Mouse (Mus musculus): Measurements from ENCODE around the gene Fam19a1.
"Not testable (repeated sequence)": the region's sequence is repeated elsewhere in the genome, so short reads cannot be mapped to it uniquely, and the experiment has no call there.

Gene Fam19a1

DNA sequence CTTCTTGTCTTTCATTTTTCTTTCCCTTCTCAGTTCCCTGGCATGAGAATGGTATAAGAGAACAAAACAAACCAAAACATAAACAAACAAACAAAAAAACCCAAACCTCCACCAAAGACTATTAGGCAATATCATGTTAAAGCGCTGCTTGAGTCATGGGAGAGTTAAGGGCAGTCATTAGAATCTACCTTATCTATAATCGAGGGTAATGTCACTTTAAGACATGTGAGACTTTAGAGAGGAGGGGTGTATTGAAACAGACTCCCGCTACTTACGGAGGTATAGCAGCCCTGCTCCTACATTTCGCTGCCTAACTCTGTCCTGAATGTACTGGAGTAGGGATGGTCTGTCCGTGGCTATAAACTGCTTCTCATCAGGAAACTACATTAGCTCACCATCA lies at the start of gene Fam19a1:
Fam19a1 (plus strand) TSS at position 301 of the 400 bp plus-strand sequence.
- no peak for DNase-seq (ENCODE audit: low read depth, low spot score)

DNA sequence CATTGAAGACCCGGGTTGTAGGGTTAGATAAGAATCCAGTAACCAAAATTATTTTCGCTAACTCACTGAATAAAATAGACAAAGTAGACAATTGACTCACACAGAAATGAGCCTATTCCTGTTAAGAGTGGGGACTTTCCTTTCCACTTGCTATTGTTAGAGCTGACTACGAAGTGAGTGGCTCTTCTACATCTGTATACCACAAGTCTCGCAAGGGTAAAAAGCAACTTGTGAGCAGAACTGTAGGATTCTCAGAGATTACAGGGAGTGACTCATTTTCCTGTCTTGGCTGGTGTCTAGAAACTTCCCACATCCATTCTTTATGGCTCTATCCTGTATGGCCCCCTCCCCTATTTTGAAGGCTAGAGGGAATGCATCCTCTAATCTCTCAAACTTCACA lies 41.9 kb upstream of the Fam19a1 start:
- no peak for DNase-seq (ENCODE audit: low read depth, low spot score)

DNA sequence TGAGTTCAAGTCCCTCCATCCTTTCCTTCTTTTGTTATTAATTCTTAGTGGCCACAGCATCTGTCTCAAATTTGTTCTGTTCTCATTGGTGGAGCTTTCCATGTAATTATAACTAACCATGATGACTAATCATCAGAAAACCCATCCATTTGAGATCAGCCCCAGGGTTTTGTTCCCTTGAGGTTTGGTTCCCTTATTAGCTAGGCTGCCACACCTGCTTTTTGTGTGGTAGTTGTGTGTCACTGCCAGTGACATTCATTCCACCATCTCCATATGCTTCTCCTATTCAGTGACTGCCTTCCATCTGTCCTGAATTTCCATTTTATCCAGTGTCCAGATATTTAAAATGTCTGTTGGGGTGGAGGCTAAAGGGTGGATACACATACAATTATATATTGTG lies 41.4 kb upstream of the Fam19a1 start:
- no peak for DNase-seq (ENCODE audit: low read depth, low spot score)

DNA sequence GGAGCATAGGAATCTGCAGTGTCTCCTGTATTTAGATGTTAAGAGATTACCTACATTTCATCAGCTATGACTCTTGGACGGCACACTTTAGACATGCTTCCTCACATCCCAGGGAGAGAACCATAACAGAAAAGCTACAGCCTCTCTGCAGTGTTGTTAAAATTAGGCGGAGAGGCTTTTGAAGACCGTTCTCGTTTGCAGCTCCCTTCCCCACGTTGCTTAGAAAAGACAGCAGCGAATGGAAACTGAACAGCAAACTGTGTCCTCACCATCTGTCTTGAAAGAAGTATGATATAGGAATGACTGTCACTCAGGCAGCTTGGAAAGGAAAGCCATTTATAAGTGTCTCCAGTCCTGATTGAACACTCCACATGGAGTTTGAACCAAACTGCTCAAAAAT lies 23.0 kb upstream of the Fam19a1 start:
- no peak for DNase-seq (ENCODE audit: low read depth, low spot score)

DNA sequence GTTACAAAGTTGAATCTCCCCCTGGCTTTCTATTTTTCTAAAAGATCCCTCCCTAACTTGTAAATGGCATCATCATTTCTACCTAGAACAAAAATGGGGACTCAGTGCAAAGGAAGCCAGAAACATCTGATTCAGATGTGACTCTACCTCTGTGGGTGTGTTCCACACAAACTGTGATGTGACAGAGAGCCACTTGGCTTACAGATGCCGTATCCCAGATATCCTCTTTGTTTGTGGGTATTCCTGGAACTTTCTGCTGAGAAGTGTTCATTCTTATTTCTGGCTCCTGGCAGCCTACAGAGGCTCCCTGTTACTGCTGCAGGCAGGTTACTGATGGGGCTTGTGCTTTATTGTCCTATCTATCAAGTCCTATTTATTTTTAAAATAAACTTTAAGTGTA lies 19.2 kb upstream of the Fam19a1 start:
- no peak for DNase-seq (ENCODE audit: low read depth, low spot score)

DNA sequence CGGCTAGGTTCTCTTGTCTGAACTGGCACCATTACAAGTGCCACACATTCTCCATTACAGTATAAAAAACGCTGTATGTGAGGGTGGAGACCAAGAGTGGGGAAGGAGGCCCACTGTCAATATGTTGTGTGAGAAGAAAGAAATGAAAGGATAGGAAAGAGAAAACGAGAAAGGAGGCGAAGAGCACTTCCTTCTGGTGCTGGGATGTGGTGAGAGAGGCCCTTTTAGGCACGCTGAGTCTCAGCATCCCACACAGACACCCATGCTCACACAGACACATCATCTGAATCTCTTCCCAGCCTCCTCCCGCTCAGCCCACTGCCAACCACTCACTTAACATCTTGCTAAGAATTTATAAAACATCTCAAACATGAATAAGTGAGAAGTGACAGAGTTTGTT lies 14.7 kb upstream of the Fam19a1 start:
- no peak for DNase-seq (ENCODE audit: low read depth, low spot score)

DNA sequence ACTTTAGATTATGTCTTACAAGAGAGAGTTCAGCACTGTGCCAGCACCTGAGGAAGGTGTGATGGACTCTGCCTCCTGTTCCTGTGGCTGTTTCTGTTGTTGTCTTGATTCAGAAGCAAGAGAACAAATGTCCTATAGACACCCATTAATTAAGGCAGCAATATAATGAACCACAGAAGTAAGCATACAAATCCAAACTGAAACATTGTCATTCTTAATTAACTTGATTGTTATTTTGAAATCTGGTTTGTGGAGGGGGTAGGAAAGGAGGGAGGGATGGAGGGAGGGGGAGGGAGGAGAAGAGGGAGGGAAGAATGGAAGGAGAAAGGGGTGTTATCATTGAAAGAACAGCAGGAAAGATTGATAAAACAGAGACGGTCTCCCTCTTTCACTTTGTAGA lies 1.3 kb upstream of the Fam19a1 start:
- DNase-seq (ENCODE audit: low read depth, low spot score): no peak

DNA sequence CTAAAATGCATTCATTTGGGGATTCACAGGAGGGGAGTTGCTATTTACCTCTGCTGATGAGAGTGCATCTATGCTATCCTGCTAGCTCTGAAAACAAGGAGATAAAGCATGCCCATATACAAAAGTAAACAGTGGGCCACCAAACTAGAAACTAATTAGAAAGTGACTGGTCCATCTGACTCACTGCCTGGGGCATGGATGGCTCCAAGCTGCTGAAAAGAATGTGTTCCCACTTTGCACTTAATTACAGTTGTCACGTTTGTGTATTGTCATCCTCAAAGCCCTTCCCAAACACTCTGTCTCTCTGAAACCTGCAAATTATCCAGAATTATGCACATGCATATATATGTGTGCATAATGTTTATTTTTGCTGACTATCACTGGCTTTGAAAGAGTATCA lies 1.2 kb downstream of the Fam19a1 start:
- DNase-seq (ENCODE audit: low read depth, low spot score): no peak

DNA sequence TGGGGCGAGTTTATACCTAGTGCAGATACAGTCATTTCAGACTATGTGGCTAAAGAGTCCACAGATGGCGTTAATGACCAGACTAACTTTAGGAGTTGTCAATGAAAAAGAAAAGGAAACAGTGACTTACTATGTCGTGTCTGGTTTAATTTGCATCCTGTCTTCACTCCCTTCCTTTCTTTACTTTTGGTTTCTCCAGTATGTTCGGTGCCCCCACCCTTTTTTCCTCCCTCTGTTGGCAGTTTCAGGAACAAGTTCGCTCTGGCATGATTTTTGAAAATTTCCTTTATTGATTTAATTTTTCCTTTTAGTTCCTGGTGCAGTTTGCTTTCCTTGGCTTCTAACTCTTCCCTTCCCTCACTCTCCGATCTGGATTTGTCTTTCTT lies 3.2 kb downstream of the Fam19a1 start:
- no peak for DNase-seq (ENCODE audit: low read depth, low spot score)

DNA sequence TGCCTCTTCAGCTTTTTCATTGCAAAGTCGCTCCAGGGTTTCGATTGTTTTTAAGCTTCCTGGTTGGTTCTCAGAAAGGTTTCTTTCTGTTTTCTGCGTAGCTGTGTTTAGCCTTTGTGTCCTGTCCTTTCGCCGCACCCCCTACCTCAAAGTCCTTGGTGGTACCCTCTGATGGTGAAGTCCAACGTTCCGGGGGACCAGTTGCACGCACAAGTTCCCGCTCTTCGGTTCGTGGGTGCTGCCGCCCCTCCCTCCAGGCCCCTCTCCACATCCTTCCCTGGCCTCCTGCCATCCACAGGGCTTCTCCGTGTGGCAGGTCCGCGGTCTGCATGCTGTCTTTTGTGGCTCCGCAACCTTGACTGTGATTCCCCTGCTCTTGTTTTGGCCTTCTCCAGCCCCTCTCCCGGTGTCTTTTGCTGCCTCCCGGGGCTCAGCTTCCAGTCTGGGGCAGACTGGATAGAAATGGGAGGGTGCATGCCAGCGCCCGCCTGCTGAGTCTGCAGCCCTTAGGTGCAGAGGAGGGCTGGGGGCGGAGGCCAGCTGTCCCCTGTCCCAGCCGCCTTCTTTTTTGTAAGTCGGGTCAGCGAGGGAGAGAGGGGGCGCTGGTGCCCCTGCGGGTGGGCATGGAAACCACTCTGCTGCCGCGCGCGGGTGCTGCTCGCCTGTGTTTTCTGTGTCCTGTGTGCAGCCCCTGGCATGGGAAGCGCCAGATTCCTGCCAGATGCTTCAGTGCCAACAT lies 3.7 kb downstream of the Fam19a1 start:
- peak; percentile 44 for DNase-seq (ENCODE audit: low read depth, low spot score)

DNA sequence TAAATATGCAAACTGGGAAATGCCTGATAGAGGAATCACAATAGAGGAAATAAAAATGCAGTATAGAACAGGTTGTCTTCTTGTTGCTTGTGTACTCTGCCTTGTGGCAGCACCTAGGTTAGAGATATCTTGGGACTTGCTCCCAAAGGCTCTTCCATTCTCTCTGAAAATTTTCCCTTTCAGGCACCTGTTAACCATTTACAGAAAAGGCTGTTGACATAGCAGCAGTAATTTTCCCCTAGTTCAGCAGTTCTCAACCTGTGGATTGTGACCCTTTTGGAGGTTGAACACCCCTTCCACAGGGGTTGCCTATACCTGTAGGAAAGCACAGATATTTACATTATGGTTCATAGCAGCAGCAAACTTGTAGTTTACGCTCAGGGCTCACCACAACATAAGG lies 30.4 kb downstream of the Fam19a1 start:
- DNase-seq (ENCODE audit: low read depth, low spot score): no peak

DNA sequence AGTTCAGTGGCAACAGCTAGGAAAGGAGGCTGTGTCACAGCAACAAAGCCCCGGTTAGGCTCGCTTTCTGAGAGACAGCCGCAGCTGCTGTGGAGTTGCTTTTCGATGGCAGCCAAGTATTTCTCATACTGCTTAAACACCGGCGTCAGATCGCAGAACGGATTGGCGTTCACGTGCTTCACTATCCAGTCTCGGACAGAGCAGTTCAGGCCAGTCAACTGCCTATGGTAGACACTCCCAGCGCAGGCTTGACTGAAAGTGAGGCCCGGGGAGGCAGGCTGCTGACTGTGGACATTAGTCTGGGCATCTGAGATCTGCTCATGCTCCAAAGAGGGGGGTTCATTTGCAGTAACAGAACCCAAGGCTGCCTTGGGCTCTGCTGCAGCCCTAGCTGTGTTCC lies 52.4 kb downstream of the Fam19a1 start:
- no peak for DNase-seq (ENCODE audit: low read depth, low spot score)

DNA sequence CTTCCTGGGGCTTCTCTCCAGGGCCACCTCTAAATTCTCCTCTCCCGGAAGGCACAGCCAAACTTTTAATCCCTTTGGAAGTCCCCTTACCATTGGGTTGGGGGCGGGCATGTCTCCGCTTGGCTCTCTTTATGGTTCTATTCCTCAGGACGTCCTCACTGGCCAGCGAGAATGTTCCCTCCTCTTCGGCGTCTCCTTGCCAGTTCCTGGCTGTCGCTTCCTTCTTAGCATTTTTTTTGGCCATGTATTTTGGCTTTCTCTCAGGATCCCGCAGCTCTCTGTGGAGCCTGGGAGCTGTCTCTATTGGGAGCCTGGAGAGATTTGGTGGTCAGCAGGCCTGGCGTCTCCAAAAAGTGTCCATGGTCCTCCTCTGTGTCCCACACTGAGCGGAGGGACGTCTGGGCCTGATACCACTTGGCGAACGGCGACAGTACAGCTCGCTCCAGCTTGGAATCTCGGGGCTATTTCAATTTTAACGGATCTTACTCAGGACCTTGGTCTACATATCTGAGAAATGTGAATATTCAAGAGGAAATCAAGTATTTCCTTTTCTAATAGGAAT lies 52.9 kb downstream of the Fam19a1 start, which contains the start of gene 1700123L14Rik:
1700123L14Rik (minus strand) TSS at position 426 of the 562 bp plus-strand sequence.
- DNase-seq (ENCODE audit: low read depth, low spot score): no peak

DNA sequence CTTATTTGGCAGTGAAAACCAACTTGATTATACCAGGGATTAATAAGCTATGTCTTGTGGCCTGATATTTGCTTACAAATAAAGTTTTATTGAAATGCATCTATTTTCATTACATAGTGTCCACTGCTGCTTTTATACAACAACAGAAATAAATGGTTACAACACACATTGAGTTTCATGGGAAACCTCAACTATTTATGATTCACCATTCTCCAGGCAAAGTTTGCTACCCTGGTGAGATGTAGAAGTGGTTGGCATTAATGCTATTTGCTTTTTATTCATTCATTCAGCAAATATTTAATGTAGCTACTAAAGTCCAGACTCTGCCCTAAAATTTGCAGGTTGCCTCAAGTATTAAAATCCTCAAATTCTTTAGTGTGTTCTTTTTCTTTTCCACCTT lies 54.1 kb downstream of the Fam19a1 start:
- no peak for DNase-seq (ENCODE audit: low read depth, low spot score)

DNA sequence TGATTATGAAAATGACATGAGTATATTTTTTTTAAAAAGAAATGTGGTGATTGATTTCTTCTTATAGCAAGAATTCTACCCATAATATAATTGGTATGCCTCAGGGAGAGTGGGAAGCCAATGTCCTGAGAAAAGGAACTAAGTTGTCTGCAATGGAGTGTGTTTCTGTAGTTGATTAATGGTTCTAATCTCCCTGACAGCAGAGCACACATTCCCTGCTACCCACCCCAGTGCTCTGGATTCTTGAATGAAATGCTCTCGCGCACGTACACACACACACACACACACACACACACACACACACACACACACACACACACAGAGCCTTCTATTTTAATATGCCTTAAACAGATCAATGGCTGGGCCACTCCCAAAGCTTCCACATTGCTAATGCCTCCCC lies 60.7 kb downstream of the Fam19a1 start:
- no peak for DNase-seq (ENCODE audit: low read depth, low spot score)

DNA sequence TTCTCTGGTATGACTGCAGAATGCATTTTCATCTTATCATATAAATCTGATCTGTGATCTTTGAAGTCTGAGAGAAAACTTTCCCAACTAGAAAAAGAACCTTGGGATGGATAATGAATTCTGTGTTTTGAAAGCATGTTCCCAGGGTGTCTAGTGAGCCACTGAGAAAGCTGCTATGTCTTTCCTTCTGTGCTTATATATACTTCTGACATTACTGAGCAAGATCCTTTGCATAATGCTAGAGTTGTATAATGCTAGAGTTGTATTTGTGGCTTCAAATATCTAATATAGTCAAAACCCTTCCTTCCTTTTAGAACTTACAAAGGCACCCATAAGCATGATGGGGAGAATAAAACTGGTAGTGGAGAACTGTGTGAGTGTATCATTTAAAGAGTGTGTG lies 65.6 kb downstream of the Fam19a1 start:
- DNase-seq (ENCODE audit: low read depth, low spot score): no peak

DNA sequence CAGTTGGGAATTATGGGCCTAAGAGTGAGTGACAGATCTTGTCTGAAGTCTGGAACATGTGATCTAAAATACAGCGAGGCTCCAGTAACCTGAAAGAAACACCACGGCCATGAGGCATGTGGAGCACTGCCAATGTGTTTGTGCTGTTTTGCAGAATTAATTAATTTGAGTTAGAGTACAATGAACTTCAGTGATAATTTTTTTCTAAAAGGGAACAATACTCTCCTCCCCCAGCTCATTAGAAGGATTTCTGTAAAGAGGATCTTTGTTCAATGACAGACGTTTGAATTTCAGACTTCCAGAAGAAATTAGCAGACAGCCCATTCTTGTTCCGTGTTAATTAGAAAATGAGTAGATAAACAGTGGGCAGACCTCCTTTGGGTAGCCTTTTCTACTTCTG lies 70.4 kb downstream of the Fam19a1 start:
- no peak for DNase-seq (ENCODE audit: low read depth, low spot score)

DNA sequence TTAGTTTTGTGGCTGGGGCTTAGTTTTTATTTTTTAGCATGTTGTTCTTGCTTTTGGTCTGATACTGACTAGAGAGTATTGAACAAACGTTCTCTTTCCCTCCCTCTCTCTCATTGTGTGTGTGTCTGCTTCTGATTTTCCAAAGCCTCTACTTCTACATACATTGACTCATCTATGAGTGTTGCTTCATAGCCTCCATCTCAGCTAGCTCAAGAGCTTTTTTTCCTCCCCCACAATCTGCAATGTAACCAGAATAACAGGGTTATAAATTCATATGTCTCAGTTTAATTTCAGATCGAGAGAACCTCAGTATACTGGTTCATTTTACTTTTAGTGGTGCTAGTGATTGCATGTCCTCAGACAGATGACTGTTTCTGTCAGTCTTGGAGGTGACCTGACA lies 73.6 kb downstream of the Fam19a1 start:
- DNase-seq (ENCODE audit: low read depth, low spot score): no peak

DNA sequence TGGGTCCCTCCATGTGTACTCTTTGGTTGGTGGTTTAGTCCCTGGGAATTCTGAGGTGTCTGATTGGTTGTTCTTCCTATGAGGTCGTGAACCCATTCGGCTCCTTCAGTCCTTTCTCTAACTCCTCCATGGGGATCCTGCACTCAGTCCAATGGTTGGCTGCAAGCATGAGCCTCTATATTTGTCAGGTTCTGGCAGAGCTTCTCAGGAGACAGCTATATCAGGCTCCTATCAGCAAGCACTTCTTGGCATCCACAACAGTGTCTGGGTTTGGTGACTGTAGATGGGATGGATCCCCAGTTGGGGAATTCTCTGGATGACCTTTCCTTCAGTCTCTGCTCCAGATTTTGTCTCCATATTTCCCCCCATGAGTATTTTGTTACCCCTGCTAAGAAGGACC lies 86.0 kb downstream of the Fam19a1 start:
- DNase-seq (ENCODE audit: low read depth, low spot score): not testable (repeated sequence)

DNA sequence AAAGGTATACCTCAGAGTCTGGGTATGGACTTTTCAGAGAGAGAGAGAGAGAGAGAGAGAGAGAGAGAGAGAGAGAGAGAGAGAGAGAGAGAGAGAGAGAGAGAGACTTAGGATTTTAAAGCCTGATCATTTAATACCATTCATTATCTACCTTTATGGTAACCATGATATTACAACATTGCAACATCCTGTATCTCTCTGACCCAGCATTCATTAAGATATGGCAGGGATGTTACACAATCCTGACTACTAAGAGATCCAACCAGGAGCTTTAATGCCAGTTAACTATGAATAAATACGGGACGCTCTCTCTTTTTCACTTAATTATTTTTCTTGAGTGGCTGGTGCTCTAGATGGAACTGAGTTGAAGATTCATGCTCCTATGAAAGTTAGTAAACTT lies 92.4 kb downstream of the Fam19a1 start:
- no peak for DNase-seq (ENCODE audit: low read depth, low spot score)

DNA sequence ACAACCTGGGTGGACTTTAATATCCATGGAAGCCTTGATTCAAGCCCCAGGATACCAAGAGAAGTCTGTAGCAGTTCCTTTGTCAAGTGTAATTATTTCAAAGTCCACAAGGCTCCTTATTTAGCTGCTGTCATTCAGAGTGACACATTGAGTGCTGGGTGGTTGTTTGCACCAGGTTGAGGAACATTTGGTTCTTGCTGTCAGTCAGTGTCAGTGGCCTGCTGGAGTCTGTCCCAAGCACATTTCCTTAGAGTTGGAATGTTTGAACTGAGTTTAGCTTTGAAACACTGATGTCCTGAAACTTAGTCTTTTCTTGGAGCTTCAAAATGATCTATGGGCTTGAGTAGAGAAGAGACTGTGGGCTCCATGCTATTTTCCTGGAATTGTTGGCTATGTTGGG lies 121.9 kb downstream of the Fam19a1 start:
- no peak for DNase-seq (ENCODE audit: low read depth, low spot score)

DNA sequence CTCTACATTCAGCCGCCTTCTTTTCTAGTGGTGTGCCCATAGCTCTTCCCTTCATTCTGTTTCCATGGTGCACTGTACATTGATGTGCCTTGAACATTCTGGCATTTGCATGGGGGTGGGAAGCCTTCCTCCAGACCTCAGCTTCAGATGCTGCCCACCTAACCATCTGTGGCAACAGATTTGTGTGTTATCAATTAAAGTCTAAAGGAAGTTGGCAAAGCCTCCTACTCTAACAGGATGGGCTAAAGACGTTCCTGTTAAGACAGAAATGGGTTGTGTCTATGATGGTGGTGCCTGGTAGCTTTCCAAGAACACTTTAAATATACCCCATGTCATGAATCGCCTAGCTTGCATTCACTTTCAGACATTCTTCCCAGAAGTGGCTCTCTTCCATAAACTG lies 131.4 kb downstream of the Fam19a1 start:
- no peak for DNase-seq (ENCODE audit: low read depth, low spot score)

DNA sequence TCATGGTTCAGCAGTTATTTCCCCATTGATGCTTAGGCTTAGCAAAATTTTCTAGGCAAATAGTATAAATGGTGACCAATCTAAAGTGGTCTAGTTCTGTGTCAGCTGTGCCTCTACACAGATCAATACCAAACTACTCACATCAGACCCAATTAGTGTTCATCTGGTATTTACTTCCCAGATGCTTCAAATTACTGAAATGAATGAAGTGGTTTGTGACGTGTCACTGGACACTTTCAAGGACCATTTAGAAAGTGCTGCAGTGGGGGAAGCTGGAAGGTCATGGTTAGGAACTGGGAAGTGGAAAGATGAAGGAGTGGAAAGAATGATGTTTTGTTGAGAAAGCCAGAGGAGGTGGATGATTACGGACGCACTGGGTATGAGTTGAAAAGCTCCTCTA lies 139.0 kb downstream of the Fam19a1 start:
- DNase-seq (ENCODE audit: low read depth, low spot score): peak; percentile 7

DNA sequence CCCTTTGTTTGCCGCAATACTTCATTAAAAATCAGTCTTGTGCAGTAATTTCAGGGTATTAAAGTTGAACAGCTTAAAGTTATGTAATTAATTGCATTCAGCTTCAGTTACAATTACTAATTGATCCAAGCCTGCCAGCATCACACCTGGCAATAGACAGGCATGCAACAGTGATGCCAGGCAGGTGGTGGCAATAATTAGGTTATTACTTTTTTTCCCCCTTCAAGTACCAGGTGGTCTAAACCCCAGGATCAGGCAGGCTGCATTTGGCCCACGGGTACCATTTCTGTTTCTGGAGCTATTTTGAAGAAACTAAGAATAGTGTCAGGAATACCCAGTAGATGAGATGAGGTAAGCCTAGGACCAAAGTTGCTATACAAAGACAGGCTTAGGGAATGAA lies 141.9 kb downstream of the Fam19a1 start:
- DNase-seq (ENCODE audit: low read depth, low spot score): no peak
